Mouse (Mus musculus) right cerebral cortex, adult 18-20 months (tissue): Measurements from ENCODE around the gene Adap2.
A peak's percentile ranks its signal among the peaks of the same experiment; 100 is the strongest.
"Not testable (repeated sequence)": the region's sequence is repeated elsewhere in the genome, so short reads cannot be mapped to it uniquely, and the experiment has no call there.

Source experiments
- DNase-seq: peaks from one replicate; pipeline ENCODE4 v3.0.0; 2022; ENCODE audit warnings: mixed read lengths

The Adap2 gene

DNA sequence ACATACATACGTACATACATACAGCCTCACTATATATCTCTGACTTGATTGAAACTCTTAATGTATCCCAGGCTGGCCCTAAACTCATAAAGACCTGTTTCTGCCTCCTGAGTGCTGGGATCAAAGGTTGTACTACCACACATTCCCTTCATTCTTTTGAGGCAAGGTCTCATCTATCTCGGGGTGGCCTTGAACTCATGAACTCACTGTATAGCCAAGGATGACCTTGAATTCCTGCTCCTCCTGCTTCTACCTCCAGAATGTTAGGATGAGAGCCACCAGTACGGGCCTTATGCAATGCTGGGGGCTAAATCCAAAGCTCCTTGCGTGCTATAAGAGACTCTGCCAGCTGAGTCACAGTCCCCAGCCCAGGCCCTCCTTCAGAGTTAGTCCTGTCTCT is 7.1 kb downstream of the Adap2 start:
- DNase-seq = no peak

DNA sequence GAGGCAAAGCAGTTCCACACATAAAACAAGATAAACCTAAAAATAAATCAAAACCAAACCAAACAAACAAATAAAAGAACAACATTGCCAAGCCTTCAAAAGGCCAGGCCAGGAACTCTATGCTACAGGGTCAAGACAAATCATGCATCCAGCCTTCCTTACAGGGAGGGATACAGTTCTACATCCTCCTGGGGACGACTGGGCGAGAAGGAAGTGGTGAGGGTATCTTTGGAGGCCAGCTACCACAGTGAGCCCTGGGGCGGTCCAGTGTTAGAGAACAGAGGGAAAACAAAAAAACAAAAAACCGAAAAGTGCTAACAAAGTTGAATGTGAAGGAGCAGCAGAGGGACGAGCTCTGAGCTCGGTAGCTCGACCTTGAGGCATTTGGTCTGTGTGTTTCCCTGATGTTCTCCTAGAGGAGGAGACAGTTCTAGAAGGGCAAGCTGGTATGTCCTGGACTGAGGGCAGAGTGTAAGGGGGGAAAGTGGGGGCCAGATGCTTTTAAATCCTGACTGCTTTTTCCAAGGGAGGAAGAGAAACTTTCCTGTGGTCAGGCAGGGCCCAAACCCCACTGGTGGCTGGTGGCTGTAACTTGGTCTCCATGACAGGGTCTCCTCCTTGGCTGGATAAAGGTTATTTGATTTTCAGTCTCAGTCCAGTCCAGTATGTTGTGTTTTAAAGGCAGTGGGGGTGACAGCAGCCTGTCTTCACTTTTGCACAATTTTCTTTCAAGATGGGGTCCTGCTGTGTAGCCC is 9.6 kb downstream of the Adap2 start:
- no peak for DNase-seq

DNA sequence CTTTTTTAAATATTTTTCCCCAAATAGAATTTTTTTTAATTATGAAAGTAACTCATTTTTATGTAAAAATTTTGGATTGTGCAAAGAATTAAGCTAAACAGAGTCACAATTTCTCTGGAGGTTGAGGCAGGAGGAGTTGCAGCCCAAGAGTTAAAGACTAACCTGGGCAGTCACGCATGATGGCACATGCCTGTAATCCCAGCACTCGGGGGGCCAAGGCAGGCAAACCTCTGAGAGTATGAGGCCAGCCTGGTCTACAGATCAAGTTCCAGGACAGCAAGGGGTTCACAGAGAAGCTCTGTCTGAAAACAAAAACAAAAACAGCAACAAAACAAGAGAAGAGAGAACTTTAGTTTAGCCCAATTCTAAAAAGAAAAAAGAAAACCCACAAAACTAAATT is 10.3 kb downstream of the Adap2 start:
- no peak for DNase-seq

DNA sequence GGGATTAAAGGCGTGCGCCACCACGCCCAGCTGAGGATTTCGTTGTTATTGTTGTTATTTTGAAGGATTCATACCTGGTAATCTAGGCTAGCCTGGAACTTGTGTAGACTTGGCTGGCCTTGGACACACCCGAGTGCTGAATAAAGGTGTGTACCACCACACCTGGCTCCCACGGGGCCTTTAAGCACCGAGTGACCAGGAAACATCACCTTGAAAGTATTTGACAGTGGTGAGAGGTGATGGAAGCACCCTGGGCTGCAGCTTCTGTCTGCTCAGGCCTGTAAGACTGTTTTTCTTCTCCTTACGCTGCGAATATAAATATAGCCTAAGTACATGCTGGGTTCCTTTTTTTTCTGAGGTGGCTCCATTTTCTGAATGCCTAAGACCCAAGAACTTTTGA is 14.2 kb downstream of the Adap2 start:
- DNase-seq = no peak

DNA sequence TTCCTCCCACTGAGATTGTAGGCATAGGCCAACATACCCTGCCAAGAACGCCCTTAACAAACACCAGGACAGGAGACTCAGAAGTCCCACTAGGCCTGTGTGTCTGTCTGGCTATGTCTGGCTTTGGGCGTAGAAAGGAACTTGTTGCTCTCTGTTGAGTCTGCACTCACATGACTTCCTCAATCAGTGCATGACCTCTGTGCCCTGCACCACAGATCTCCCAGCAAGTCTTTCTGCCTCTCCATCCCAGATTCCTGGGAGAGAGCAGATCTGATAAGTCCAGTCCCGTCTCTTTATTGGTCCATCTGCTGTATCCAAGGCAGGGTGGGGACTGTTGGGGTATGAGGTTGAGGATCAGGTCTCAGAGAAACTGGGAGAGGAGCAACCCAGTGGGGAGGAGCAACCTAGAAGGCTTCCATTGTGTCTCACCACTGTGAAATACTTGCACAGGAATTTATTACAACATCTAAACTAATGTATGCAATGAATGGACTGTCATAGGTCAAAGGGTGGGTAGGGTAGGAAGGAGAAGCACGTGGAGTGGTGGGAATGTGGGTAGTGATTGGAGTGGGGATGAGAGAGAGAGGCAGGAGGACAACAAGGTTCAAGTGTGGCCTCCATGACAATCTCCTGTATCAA is 14.8 kb downstream of the Adap2 start:
- no peak for DNase-seq

DNA sequence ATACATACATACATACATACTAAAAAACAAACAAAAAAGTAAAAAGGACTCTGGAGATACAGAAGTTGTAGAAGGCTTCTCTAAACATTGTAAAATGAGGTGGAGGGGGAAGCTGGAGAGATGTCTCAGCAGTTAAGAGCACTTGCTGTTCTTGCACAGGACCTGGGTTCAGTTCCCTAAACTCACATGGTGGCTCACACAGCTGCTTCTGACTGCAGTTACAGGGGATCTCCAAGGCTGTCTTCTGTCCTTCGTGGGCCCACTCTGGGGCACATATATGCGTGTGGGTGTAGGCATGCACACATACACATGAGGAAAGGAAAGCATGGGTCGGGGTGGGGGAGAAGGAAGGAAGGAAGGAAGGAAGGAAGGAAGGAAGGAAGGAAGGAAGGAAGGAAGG is 15.7 kb downstream of the Adap2 start:
- no peak for DNase-seq

DNA sequence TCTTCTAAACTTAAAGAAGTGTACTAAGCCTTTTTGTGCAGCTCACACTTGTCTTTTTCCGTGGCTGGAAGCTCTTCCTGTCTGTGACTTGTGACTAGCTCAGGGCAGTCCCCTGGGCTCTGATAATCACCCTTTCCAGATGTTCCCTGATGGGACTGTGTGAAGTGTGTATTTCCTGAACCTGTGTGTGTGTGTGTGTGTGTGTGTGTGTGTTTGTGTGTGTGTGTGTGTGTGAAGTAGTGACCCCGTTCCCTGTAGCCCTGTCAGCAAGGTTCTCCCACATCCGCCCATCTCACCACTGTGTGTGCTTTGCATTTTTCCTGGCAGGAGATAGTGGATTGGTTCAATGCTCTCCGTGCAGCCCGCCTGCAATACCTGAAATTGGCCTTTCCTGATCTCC is 16.4 kb downstream of the Adap2 start:
- no peak for DNase-seq

DNA sequence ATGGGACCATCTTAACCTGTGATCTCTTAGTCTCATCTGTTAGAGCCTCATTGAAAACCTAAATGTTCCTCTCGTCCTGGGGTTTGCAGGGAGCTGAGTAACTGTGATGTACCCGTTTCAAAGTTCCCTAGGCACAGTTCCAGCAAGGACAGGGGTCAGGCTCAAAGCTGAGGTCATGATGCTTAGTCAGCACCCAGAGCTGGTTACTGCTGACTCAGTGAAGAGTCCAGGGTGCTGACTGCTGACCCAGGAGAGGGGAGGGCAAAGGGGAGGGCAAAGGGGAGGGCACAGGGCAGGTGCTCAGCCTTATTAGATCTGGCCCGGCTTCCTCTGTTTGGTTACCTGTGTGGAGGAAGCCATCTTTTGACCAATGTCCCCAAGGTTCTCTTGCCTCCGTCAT is 18.0 kb downstream of the Adap2 start:
- no peak for DNase-seq

DNA sequence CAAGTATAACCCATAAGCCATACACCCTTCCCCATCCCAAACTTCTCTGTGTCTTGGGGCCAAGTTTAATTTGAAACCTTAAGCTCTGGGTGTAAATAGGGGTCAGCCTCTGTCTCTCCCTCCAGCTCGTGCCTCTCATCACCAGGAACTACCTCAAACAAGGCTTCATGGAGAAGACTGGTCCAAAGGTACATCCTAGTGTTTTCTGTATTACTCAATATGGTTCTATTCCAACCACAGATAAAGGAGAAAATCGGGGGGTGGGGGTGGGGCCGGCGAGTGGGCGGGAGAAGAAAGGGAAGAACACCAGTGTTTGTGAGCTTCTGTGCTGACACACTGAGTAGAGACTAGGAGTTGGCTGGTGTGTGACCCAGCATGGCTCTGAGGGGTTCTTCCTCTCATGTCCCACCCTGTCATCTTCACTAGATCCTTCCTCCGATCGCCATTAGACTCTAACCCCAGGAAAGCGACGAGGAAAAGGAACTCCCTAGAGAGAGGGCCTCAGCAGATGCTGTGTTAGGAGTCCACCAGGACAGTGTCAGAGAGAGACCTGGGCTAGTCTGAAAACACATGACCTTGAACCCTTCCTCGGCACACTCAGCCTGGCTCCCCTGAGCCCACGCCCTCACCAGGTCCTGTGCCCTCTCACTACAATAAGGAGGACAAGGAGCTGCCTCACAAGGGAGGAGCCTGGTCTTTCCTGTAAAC is 20.2 kb downstream of the Adap2 start:
- DNase-seq = no peak

DNA sequence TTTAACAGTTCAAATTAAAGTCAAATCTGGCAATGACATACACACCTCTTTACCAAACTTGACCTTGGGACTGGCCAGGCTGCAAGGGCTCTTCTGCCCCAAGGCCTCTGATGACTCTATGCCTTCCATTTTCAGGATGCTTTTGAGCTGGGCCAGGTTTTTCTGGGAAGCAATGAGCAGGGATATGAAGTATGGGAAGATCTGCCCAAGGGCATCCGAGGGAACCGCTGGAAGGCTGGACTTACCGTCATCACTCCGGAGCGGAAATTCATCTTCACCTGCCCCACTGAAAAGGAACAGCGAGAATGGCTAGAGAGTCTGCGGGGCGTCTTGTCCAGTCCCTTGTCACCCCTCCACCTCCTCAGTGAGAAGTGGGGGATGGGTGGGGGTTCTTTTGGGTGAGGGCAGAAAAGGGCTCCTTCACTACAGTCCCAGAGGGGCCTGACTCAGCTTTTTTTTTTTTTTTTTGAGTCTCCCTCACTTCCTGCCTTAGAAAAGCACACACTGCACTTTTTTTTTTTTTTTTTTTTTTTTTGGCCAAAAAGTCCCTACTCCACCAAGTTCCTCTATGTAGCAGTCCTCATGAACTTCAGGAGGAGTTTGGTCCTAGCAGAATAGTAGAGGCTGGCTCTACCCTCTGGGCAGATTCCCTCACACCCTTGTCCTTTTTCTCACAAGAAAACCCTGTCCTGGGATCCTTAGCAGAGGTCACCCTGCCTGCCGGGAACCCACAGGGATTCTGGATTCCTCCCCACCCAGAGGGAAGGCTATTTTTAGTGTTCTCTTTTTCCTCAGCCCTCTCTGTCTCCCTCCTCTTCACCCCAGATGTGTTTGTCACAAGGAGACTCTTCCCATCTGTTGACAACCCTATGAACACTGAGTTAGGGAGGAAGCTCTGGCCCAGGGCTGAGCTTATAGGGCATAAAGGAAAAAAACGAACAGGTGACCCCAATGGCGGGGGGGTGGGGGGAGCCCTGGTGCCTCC is 23.3 kb downstream of the Adap2 start:
- DNase-seq = no peak

DNA sequence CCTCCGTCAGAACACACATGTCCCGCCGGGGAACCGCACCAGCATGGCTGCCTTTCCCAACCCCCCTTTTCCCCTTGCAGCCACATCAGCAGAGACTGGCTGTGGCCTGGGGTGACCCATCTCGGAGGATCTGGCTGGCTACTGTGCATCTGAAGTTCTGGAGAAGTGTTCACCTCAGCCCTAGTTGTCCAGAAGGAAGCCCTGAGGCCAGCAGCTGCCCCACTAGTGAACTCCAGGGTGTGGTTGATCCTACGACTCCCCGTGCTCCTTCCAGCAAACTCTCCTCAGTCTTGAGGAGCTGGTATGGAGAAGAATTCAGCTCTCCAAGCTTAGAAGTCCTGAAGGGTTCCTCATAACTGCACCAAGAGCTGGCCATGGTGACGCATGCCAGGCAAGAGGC is 24.4 kb downstream of the Adap2 start:
- no peak for DNase-seq

DNA sequence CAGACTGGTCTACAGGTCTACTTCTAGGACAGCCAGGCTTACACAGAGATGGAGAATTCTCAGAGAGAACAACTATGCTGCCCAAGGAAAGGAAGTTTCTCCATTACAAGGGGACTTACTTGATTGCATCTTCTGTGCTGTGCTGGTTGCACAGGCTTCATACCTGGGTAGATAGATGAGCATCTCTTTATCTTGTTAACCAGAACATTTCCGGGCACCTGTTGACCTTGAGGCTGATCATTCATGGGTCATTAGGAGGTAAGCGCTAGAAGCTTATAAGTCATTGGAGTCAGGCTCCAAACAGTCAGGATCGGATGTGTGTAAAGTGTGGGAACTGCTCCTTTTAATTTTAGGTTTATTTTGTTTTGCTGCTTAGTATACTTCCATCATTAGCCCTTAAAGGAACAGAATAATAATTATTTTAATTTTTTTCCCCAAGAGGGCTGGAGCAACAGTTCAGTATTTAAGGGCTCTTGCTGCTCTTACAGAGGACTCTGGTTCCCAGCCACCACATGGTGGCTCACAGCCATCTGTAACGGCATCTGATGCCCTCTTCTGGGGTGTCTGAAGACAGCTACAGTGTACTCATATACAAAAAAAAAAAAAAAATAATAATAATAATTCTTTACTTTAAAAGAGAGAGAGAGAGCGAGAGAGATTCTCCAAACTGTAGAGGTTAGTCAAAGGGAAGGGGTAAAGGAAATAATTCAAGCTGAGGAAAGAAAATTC is 27.3 kb downstream of the Adap2 start:
- DNase-seq = no peak

DNA sequence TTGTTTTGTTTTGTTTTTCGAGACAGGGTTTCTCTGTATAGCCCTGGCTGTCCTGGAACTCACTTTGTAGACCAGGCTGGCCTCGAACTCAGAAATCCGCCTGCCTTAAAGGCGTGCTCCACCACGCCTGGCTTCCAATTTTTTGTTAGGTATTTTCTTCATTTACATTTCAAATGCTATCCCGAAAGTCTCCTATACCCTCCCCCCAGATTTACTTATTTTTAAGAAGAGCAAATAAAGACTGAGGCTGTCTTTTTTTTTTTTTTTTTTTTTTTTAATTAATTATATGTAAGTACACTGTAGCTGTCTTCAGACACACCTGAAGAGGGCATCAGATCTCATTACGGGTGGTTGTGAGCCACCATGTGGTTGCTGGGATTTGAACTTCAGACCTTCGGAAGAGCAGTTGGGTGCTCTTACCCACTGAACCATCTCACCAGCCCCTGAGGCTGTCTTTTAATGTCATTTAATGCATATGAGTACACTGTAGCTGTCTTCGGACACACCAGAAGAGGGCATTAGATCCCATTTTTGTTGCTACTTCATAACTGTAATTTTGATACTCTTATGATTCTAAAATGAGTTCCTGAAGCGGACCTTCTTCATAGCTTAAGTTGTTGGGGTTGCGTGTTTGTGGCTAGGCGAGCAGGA is 29.3 kb downstream of the Adap2 start:
- DNase-seq = not testable (repeated sequence)

DNA sequence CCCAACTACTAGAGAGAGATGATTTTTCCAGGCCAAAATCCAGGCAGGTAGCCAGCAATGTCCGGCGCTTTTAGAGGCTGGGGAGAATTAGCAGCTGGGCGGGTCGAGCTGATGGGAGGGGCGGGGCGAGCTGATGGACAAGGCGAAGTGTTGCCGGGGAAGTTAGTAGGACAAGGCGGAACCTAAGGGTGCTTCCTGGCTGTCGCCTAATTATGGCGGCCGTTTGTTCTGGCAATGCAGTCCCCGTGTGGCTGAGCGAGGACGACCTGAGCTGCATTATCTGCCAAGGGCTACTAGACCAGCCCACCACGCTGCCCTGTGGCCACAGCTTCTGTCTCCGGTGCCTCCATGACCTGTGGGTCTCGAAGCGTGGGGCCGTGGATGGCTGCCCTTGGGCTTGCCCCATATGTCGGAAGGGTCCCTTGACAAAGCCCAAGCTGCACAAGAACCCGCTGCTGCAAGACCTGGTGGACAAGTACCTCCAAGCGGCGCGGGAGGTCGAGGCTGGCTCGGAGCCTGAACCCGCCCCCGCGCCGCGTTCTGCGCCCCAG is 29.9 kb downstream of the Adap2 start, which contains the start of gene Rnf135:
TSS of gene Rnf135 (plus strand) at position 147 of the 551 bp plus-strand sequence.
- DNase-seq = peak; percentile 81

DNA sequence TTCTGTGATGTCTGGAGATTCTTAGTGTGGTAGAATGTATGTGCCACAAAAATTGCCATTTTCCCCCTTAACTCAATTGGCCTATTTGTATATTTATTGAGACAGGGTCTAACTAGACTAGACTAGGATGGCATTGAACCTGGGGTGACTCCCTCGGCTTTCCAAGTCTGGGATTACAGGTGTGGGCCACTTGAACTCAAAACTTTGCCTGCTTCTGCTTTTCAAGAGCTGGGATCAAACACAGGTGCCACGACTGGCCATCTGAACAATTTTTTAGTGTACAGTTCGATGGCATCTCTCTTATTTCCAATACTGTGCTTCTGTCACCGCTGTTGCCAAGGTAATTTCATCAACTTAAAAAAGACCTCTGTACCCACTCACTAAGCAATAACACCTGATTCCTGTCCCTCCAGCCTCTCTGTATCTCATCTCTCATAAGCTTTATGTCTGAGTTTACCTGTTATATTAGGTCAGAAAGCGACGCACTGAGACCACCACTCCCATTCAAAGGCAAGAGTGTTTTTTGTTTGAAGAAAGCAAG is 30.7 kb downstream of the Adap2 start:
- no peak for DNase-seq

DNA sequence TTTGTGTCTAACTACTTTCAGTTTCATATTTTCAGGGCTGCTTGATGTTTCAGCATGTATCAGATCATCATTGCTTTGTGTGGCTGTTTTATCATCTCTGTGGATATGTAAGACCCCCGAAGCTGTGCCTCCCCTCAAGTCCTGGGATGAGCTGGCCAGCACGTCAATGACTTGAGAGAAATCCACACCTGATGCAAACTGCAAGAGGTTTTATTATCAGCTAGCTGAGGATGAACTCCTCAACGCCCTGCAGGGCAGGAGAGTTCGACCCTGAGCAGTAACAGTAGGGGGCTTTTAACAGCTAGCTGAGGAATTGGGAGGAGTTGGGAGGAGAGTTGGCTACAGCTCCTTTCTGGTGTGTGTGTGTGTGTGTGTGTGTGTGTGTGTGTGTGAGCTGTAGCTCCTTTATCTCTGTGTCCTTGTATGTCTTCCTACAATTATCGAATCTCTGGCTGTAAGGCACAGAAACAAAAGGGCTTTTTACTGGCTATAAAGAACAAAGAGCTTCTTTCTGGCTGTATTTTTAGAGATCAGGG is 31.6 kb downstream of the Adap2 start:
- not testable (repeated sequence) for DNase-seq

DNA sequence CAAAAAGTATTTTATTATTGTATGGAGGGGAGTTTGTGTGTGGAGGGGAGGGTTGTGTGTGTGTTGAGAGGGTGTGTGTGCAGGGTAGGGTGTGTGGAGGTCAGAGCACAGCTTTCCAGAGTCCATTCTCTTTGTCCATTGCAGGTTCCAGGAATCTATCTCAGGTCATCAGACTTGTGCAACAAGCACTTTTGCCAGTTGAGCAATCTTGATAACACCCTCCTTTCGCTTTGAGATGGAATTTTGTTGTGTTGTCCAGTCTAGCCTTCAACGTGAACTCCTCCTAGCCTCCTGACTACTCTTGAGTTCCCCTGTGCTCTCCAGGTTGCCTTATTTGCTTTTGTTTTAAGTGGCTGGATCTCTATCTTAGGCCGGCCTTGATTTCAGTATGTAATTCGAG is 36.4 kb downstream of the Adap2 start:
- DNase-seq = no peak

DNA sequence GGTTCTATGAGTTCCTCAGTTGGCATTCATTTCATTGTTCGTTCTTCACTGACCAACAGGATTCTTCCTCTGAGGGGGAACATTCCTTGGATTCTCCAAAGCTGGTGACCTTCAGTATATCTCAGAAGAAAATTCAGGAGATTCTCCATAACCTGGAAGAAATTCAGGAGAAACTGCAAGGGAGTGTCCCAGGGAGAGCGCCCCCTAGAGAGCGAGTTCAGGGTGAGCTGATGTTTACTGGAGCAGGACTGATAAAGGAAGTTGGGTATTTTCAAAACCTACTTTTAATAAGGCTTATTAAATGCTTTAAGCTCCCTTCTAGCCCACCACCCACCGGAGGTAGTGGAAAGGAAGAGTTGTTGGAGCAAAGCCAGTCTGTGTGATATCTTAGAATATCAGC is 39.9 kb downstream of the Adap2 start:
- no peak for DNase-seq

DNA sequence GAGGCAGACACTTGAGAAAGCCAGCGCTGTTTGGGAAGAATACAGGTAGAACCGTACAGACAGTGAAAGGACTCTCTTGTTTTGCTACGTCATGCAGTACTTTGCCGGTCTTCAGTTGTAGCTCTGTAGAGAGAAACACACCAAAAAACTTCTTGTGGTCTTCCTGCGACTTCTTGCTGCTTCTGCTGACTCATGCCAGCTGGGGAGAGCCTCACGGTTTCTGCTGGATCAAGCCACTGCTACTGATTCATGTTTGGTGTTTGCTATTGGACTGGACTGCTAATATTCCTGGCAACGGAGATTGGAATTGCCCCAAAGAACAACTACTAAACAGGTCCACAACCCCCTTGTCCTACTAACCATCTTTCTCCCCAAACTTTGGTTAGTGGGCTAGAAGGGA is 42.4 kb downstream of the Adap2 start:
- DNase-seq = no peak

DNA sequence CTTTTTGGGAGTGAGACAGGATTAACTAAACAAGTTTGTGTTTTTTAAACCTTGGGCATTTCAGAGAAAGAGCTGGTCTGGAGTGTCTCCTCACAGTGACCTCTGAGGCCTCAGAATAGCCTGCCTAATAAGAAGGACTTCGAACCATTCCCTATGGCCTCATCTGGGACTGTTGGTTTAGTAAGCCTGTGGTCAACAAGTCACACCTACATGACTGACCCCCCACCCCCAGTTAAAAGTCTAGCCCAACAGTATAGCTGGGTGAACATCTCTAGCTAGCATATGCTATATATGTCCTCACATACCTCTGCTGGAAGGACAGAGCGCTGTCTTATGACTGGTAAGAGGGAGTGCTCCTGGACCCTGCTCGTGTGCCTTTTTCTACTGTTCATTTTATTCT is 45.4 kb downstream of the Adap2 start:
- DNase-seq = no peak

DNA sequence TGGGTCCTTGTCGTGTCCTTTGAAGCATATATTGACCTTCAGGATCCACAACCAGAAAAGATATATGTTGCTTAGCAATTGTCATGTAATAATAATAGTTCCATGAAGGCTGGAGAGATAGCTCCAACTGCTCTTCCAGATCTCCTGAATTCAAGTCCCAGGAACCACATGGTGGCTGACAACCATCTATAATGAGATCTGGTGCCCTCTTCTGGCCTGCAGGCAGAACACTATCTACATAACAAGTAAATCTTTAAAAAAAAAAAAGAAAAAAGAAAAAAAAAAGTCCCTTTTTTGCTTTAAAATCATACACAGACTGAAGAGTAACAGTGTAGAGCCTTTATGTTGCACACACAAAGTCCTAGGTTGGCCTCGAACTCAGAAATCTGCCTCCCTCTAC is 45.9 kb downstream of the Adap2 start:
- no peak for DNase-seq
